Mouse (Mus musculus) midbrain, embryonic 14.5 days (tissue): Measurements from ENCODE around the gene Maco1. TPM values are rescaled to one million over a fixed set of nuclear protein-coding genes. Genes with fewer than 3 reads are reported as not detected.

Experiments
- ATAC-seq: fragments of 200-750 bp; cut with Nextera tagmentation; 2 replicates; pipeline ENCODE4 v1.8.0; 2017; ENCODE audit warnings: moderate number of reproducible peaks, moderate library complexity; ENCODE audit not compliant: low FRiP score, low TSS enrichment
- DNase-seq: peaks from one replicate; pipeline ENCODE4 v3.0.0-alpha.2; 2015
- H3K27ac ChIP-seq: fragments of 300-500 bp; sonication (generic); replicated peaks from 2 replicates; pipeline ENCODE4 v1.5.1; 2014; ENCODE audit warnings: mild to moderate bottlenecking, low read depth, low read length, moderate library complexity
- H3K27me3 ChIP-seq: fragments of 300-500 bp; sonication (generic); 2 replicates; pipeline ENCODE4 v1.6.1; 2014; ENCODE audit warnings: low read length, control low read depth, mixed read lengths; ENCODE audit not compliant: control insufficient read depth, insufficient read depth
- H3K36me3 ChIP-seq: fragments of 300-500 bp; sonication (generic); 2 replicates; pipeline ENCODE4 v1.6.1; 2014; ENCODE audit warnings: low read length, control low read depth; ENCODE audit not compliant: control insufficient read depth, insufficient read depth
- H3K4me1 ChIP-seq: fragments of 300-500 bp; sonication (generic); 2 replicates; pipeline ENCODE4 v1.6.1; 2014; ENCODE audit warnings: mild to moderate bottlenecking, antibody characterized with exemption, low read length, control low read depth; ENCODE audit not compliant: control insufficient read depth, insufficient read depth
- H3K4me2 ChIP-seq: fragments of 300-500 bp; sonication (generic); 2 replicates; pipeline ENCODE4 v1.6.1; 2014; ENCODE audit warnings: mild to moderate bottlenecking, low read length, moderate library complexity
- H3K4me3 ChIP-seq: fragments of 300-500 bp; sonication (generic); replicated peaks from 2 replicates; pipeline ENCODE4 v1.5.1; 2014; ENCODE audit warnings: low read depth, low read length
- H3K9ac ChIP-seq: fragments of 300-500 bp; sonication (generic); replicated peaks from 2 replicates; pipeline ENCODE4 v1.6.1; 2014; ENCODE audit warnings: mild to moderate bottlenecking, low read length, moderate library complexity
- H3K9me3 ChIP-seq: fragments of 300-500 bp; sonication (generic); 2 replicates; pipeline ENCODE4 v1.6.1; 2016; ENCODE audit warnings: low read length, control low read depth, mixed read lengths; ENCODE audit not compliant: control insufficient read depth
- WGBS: fragments of 180-500 bp; shearing (Covaris S2); extraction: QIAGEN DNeasy Blood & Tissue Kit; methylation state at CpG from one replicate; pipeline ENCODE4 v1.1.7; 2014; 5-methylcytosine and 5-hydroxymethylcytosine counted together
- polyA plus RNA-seq: library from polyadenylated mRNA; unstranded; fragments of >200 nt; fragmentation: Nextera tagmentation; extraction: Ambion mirVana; gene quantifications from 2 replicates; pipeline ENCODE4 v1.2.1, GENCODE M21; 2014

Maco1 gene
- polyA plus RNA-seq, 1 experiment from 2014 or later, result 100 TPM

DNA sequence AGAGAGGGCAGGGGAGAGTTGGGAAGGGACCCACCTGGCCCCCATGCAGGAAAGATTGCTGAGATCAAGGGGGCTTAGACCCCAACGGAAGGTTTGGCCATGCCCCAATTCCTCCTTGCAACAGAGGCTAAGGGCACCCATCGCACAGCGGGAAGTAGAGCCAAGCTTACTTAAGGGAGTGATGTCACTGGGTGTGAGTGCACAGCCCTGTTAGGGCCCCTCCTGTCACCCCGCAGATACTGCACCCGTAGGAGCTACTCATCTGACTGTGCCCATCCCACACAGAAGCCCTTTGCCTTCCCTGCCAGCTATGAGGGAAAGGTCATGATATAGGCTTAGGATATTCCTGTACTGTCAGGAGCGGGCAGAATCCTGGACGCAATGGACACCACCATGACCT is 93.6 kb downstream of the Maco1 start:
- no peak overlapping the region for H3K4me2 ChIP-seq

GRCm38 (mm10) chr4:134758922-134759321 is 94.2 kb downstream of the Maco1 start:
- no peak for ATAC-seq

More for the DNA sequence above, 93.6 kb downstream of the Maco1 start:
- no peak overlapping the region for H3K4me3 ChIP-seq
- H3K9me3 ChIP-seq, result no peaks in the 10 kb centered on the region
- H3K4me1 ChIP-seq, result no peaks in the 10 kb centered on the region
- H3K36me3 ChIP-seq, result no peaks in the 10 kb centered on the region
- WGBS, result 93% methylated on average over 7 of the region's 7 CpGs
- ATAC-seq (no peak), DNase-seq (no peak)
- H3K27ac ChIP-seq, result no peak overlapping the region
- H3K27me3 ChIP-seq, result no peaks in the 10 kb centered on the region
- H3K9ac ChIP-seq, result no peak overlapping the region

GRCm38 (mm10) chr4:134758367-134758766 is 94.8 kb downstream of the Maco1 start:
- DNase-seq, result no peak
- WGBS, result 89% methylated on average over 4 of the region's 4 CpGs
- ATAC-seq, result no peak

More at GRCm38 (mm10) chr4:134758922-134759321, 94.2 kb downstream of the Maco1 start:
- H3K9me3 ChIP-seq, result no peaks in the 10 kb centered on the region
- no peaks in the 10 kb centered on the region for H3K4me1 ChIP-seq
- H3K27me3 ChIP-seq, result no peaks in the 10 kb centered on the region
- no peak overlapping the region for H3K4me3 ChIP-seq
- no peaks in the 10 kb centered on the region for H3K36me3 ChIP-seq
- no peak for DNase-seq
- no peak overlapping the region for H3K9ac ChIP-seq
- no peak overlapping the region for H3K27ac ChIP-seq
- no peak overlapping the region for H3K4me2 ChIP-seq
- 97% methylated on average over 14 of the region's 14 CpGs for WGBS

DNA sequence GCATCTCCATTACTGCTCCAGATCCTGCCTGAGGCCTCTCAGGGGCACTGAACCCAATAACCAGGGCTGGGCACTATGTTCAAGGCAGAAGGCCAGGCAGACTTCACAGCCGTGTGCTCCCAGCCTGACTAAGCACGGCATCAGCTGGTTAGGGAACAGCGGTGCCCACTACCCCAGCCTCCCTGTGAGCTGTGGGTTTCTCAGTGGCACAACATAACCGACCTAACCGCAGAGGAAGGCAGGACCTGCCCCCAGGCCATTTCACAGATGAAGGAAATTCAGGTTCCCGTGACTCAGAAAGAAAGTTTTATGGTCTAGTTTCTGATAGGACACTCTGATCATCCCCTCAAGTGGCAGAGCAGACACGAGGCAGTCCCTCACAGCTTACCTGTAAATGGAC is 96.2 kb downstream of the Maco1 start:
- no peak overlapping the region for H3K27ac ChIP-seq
- peaks cover 3% of the 10 kb centered on the region; the same call in 1 of the 2 replicates for H3K4me1 ChIP-seq
- WGBS, result 85% methylated on average over 7 of the region's 7 CpGs
- no peak overlapping the region for H3K9ac ChIP-seq
- DNase-seq (no peak), ATAC-seq (no peak)
- no peak overlapping the region for H3K4me2 ChIP-seq
- H3K4me3 ChIP-seq, result no peak overlapping the region
- H3K36me3 ChIP-seq, result no peaks in the 10 kb centered on the region
- H3K9me3 ChIP-seq, result no peaks in the 10 kb centered on the region
- no peaks in the 10 kb centered on the region for H3K27me3 ChIP-seq

More at GRCm38 (mm10) chr4:134758367-134758766, 94.8 kb downstream of the Maco1 start:
- no peak overlapping the region for H3K4me3 ChIP-seq
- H3K36me3 ChIP-seq, result no peaks in the 10 kb centered on the region
- H3K9me3 ChIP-seq, result no peaks in the 10 kb centered on the region
- no peak overlapping the region for H3K27ac ChIP-seq
- H3K4me1 ChIP-seq, result peaks cover 3% of the 10 kb centered on the region; the same call in 1 of the 2 replicates
- H3K4me2 ChIP-seq, result no peak overlapping the region
- no peaks in the 10 kb centered on the region for H3K27me3 ChIP-seq
- no peak overlapping the region for H3K9ac ChIP-seq

GRCm38 (mm10) chr4:134754941-134755340 is 98.2 kb downstream of the Maco1 start:
- H3K4me1 ChIP-seq, result peaks cover 3% of the 10 kb centered on the region; the same call in 1 of the 2 replicates
- no peak for DNase-seq
- no peaks in the 10 kb centered on the region for H3K9me3 ChIP-seq
- H3K4me3 ChIP-seq, result no peak overlapping the region
- ATAC-seq, result no peak
- 82% methylated on average over 13 of the region's 13 CpGs for WGBS
- H3K9ac ChIP-seq, result no peak overlapping the region
- H3K4me2 ChIP-seq, result no peak overlapping the region
- H3K27ac ChIP-seq, result no peak overlapping the region
- H3K36me3 ChIP-seq, result no peaks in the 10 kb centered on the region
- no peaks in the 10 kb centered on the region for H3K27me3 ChIP-seq

DNA sequence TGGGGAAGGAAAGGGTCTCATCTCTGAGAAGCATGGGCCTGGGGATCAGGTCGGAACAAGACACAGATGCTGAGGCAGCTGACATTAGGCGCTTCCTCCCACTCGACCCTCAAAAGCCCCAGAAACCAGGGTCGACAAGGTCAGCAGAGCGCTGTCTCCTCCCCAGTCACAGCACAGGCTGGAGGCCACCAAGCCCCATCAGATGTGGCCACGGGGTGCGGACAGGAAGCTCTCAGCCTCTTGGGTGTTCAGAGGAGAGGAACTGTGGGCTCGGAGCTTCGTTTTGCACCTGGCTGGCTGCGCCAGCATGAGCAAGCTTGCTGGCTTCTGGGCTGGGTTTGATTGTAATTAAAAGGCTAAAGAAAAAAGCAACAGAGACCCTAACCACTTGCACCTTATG is 98.8 kb downstream of the Maco1 start:
- Histone ChIP-seq H3K4me3 (no peak overlapping the region), H3K36me3 (no peaks in the 10 kb centered on the region), H3K4me1 (peaks cover 3% of the 10 kb centered on the region; the same call in 1 of the 2 replicates), H3K27ac (no peak overlapping the region), H3K27me3 (no peaks in the 10 kb centered on the region), H3K9ac (no peak overlapping the region), H3K9me3 (no peaks in the 10 kb centered on the region), H3K4me2 (no peak overlapping the region)
- DNase-seq, result no peak
- WGBS, result 47% methylated on average over 10 of the region's 10 CpGs
- ATAC-seq, result no peak

DNA sequence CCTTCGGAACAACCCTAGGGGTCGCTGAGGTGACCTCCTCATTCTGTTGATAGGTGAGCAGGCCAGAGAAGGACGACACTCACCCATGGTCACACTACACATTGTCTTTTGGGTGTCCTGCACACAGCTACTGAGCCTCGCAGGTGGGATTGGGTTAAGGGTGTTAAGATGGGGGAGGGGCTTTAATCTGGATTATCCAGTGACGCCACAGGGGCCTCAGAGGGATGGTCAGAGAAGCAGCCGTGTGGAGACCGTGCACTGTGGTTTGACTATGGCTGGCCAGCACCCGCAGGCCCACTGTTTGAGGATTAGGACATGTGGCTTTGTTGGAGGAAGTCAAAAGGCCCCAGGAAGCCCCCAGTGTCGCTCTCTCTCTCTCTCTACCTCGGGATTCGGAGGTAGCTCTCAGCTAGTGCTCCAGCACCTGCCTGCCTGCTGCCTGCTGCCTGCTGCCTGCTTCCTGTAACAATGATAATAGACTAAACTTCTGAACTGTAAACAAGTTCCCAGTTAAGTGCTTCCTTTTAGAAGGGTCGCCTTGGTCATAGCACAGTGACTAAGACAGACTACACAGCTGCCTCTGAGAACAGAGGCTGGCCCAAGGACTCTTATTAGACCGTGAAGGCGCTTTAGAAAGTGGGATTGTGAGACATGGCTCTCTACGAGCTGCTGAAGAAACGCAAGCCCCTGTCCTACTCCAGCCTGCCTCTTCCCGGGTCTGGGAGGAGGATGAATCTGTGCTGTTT is 99.5 kb downstream of the Maco1 start:
- no peaks in the 10 kb centered on the region for H3K27me3 ChIP-seq
- no peak overlapping the region for H3K4me2 ChIP-seq
- H3K27ac ChIP-seq, result no peak overlapping the region
- H3K4me1 ChIP-seq, result peaks cover 3% of the 10 kb centered on the region; the same call in 1 of the 2 replicates
- no peaks in the 10 kb centered on the region for H3K9me3 ChIP-seq
- no peak overlapping the region for H3K4me3 ChIP-seq
- no peaks in the 10 kb centered on the region for H3K36me3 ChIP-seq
- no peak for DNase-seq
- H3K9ac ChIP-seq, result no peak overlapping the region
- no peak for ATAC-seq
- 16% methylated on average over 17 of the region's 17 CpGs for WGBS

- no peak overlapping the region for H3K9ac ChIP-seq
- 42% methylated on average over 11 of the region's 11 CpGs for WGBS
- ATAC-seq, result no peak
Measured at GRCm38 (mm10) chr4:134752911-134753426, 100.2 kb downstream of the Maco1 start.

More at GRCm38 (mm10) chr4:134752911-134753426, 100.2 kb downstream of the Maco1 start:
- H3K36me3 ChIP-seq, result no peaks in the 10 kb centered on the region
- no peaks in the 10 kb centered on the region for H3K27me3 ChIP-seq
- H3K9me3 ChIP-seq, result no peaks in the 10 kb centered on the region
- H3K4me1 ChIP-seq, result peaks cover 3% of the 10 kb centered on the region; the same call in 1 of the 2 replicates
- no peak for DNase-seq
- H3K4me3 ChIP-seq, result no peak overlapping the region
- no peak overlapping the region for H3K4me2 ChIP-seq
- H3K27ac ChIP-seq, result no peak overlapping the region
